Mouse (Mus musculus): ENCODE results near the gene Oosp2. TPM values are rescaled to one million over a fixed set of nuclear protein-coding genes. Genes with fewer than 3 reads are reported as not detected.

Gene Oosp2
- polyA plus RNA-seq, 1 experiment from 2014 or later = not detected

- Histone ChIP-seq H3K9ac (no peak overlapping the region), H3K9me3 (no peaks in the 10 kb centered on the region), H3K4me1 (no peaks in the 10 kb centered on the region), H3K4me2 (no peak overlapping the region), H3K36me3 (replicated peaks) (no peaks in the 10 kb centered on the region), H3K27ac (no peak overlapping the region), H3K27me3 (replicated peaks) (no peaks in the 10 kb centered on the region), H3K4me3 (no peak overlapping the region)
- ATAC-seq (replicated peaks) = no peak
- 88% methylated on average over 3 of the region's 3 CpGs for WGBS
These were observed 59.0 kb downstream of the Oosp2 start for GRCm38 (mm10) chr19:11601349-11601748.

Other genes starting within 250 kb of the Oosp2 start
- 0.25 TPM in 1 of 2 replicates, not detected in the other for gene Ms4a4b, start 217.0 kb downstream of the Oosp2 start, polyA plus RNA-seq (2015; fragmentation: Nextera tagmentation; extraction: Ambion mirVana)
- gene Ms4a6c, start 191.2 kb downstream of the Oosp2 start, polyA plus RNA-seq (2015; fragmentation: Nextera tagmentation; extraction: Ambion mirVana) = 2.2 and 2.5 TPM in 2 replicates
- gene Gm8369, start 174.6 kb downstream of the Oosp2 start, polyA plus RNA-seq (2015; fragmentation: Nextera tagmentation; extraction: Ambion mirVana) = not detected in 2 replicates
- 2.5 and 2.7 TPM in 2 replicates for gene Ms4a6b, start 144.0 kb downstream of the Oosp2 start, polyA plus RNA-seq (2015; fragmentation: Nextera tagmentation; extraction: Ambion mirVana)
- gene Ms4a4d, start 123.8 kb downstream of the Oosp2 start, polyA plus RNA-seq (2015; fragmentation: Nextera tagmentation; extraction: Ambion mirVana) = not detected in 2 replicates
- gene Ms4a6d, start 55.7 kb downstream of the Oosp2 start, polyA plus RNA-seq (2015; fragmentation: Nextera tagmentation; extraction: Ambion mirVana) = 2.1 and 2.5 TPM in 2 replicates
- gene Ms4a2, start 36.8 kb downstream of the Oosp2 start, polyA plus RNA-seq (2015; fragmentation: Nextera tagmentation; extraction: Ambion mirVana) = not detected in 2 replicates
- not detected in 2 replicates for gene Ms4a3, start 19.7 kb downstream of the Oosp2 start, polyA plus RNA-seq (2015; fragmentation: Nextera tagmentation; extraction: Ambion mirVana)
- gene Oosp1, start 30.6 kb upstream of the Oosp2 start, polyA plus RNA-seq (2015; fragmentation: Nextera tagmentation; extraction: Ambion mirVana) = not detected in 2 replicates
- gene Oosp3, start 36.5 kb upstream of the Oosp2 start, polyA plus RNA-seq (2015; fragmentation: Nextera tagmentation; extraction: Ambion mirVana) = not detected in 2 replicates
- gene Gif, start 87.0 kb upstream of the Oosp2 start, polyA plus RNA-seq (2015; fragmentation: Nextera tagmentation; extraction: Ambion mirVana) = not detected in 2 replicates
- 40.9 and 42.7 TPM in 2 replicates for gene Mrpl16, start 109.8 kb upstream of the Oosp2 start, polyA plus RNA-seq (2015; fragmentation: Nextera tagmentation; extraction: Ambion mirVana)
- 28.9 and 34.2 TPM in 2 replicates for gene Stx3, start 158.8 kb upstream of the Oosp2 start, polyA plus RNA-seq (2015; fragmentation: Nextera tagmentation; extraction: Ambion mirVana)
- 0.09 TPM in 1 of 2 replicates, not detected in the other for gene Olfr1417, start 178.7 kb upstream of the Oosp2 start, polyA plus RNA-seq (2015; fragmentation: Nextera tagmentation; extraction: Ambion mirVana)
- gene Olfr1418, start 200.5 kb upstream of the Oosp2 start, polyA plus RNA-seq (2015; fragmentation: Nextera tagmentation; extraction: Ambion mirVana) = not detected in 2 replicates
- gene Olfr1419, start 214.5 kb upstream of the Oosp2 start, polyA plus RNA-seq (2015; fragmentation: Nextera tagmentation; extraction: Ambion mirVana) = 0.05 TPM in 1 of 2 replicates, not detected in the other
- gene Olfr1420, start 226.0 kb upstream of the Oosp2 start, polyA plus RNA-seq (2015; fragmentation: Nextera tagmentation; extraction: Ambion mirVana) = 0.08 TPM in 1 of 2 replicates, not detected in the other